Mouse (Mus musculus) cerebellum, adult 2 months (tissue): ENCODE measurements around the gene Hdac9. TPM values are rescaled to one million over a fixed set of nuclear protein-coding genes. Genes with fewer than 3 reads are reported as not detected.
A peak's percentile ranks its signal among the peaks of the same experiment; 100 is the strongest.

Source experiments
- DNase-seq, 2 experiments: peaks; one replicate each; pipeline ENCODE4 v3.0.0; 2021
- H3K27ac ChIP-seq: fragments of 200-500 bp; 2 replicates; pipeline ENCODE4 v1.5.1; 2012; ENCODE audit warnings: low read length, control low read depth, inconsistent platforms; ENCODE audit not compliant: insufficient read depth
- H3K27me3 ChIP-seq: fragments of 200-500 bp; 2 replicates; pipeline ENCODE4 v1.6.1; 2012; ENCODE audit warnings: inconsistent platforms, mild to moderate bottlenecking, low read length, moderate library complexity; ENCODE audit not compliant: control insufficient read depth, insufficient read depth
- H3K4me1 ChIP-seq: fragments of 200-500 bp; 2 replicates; pipeline ENCODE4 v1.6.1; 2011; ENCODE audit warnings: low read length; ENCODE audit not compliant: control insufficient read depth, insufficient read depth
- H3K4me3 ChIP-seq: fragments of 200-500 bp; replicated peaks from 2 replicates; pipeline ENCODE3; 2011; ENCODE audit warnings: mild to moderate bottlenecking, low read depth, low read length, control low read depth; ENCODE audit not compliant: insufficient read depth
- CTCF ChIP-seq: fragments of 200-500 bp; IDR thresholded peaks from 2 replicates; pipeline ENCODE4 v1.5.1; 2011; ENCODE audit warnings: low read depth, mild to moderate bottlenecking, control low read depth, low read length, moderate library complexity, borderline replicate concordance; ENCODE audit not compliant: insufficient read depth
- POLR2A ChIP-seq: fragments of 200-500 bp; IDR thresholded peaks from 2 replicates; pipeline ENCODE4 v1.6.1; 2011; ENCODE audit warnings: low read length, control low read depth, borderline replicate concordance; ENCODE audit not compliant: insufficient read depth
- WGBS: fragments of 180-500 bp; shearing (Covaris S2); methylation state at CpG from one replicate; pipeline ENCODE4 v1.1.7; 2018; 5-methylcytosine and 5-hydroxymethylcytosine counted together
- polyA plus RNA-seq: library from polyadenylated mRNA; depleted of rRNA; stranded (reverse); fragments of >200 nt; gene quantifications from 2 replicates; pipeline ENCODE4 v1.2.3, GENCODE M21; 2012; rRNA removed

The Hdac9 gene
- polyA plus RNA-seq, result 9.3 and 10.3 TPM in 2 replicates

- H3K27ac ChIP-seq, result no peak within 1 kb of the TSS
- no peak for DNase-seq
- H3K4me1 ChIP-seq, result no peaks in the 10 kb centered on the region
- H3K27me3 ChIP-seq, result no peaks in the 10 kb centered on the region
- 38% methylated on average over 1 of the region's 1 CpGs for WGBS
- no peak within 1 kb of the TSS for H3K4me3 ChIP-seq
- TF ChIP-seq POLR2A (no peak), CTCF (no peak)
Measured at GRCm38 (mm10) chr12:34916995-34917394, at the start of gene Hdac9. Hdac9 (minus strand) TSS chr12:34917095.

- no peak overlapping the region for H3K4me3 ChIP-seq
- WGBS, result 84% methylated on average over 6 of the region's 6 CpGs
Measured at GRCm38 (mm10) chr12:34949066-34949706, 32.3 kb upstream of the Hdac9 start.

GRCm38 (mm10) chr12:34937918-34938317 lies 21.0 kb upstream of the Hdac9 start:
- no peak overlapping the region for H3K27ac ChIP-seq
- TF ChIP-seq CTCF (no peak), POLR2A (no peak)
- no peaks in the 10 kb centered on the region for H3K27me3 ChIP-seq
- no peak overlapping the region for H3K4me3 ChIP-seq
- no peaks in the 10 kb centered on the region for H3K4me1 ChIP-seq
- 97% methylated on average over 1 of the region's 1 CpGs for WGBS
- no peak for DNase-seq

More at GRCm38 (mm10) chr12:34949066-34949706, 32.3 kb upstream of the Hdac9 start:
- DNase-seq, result no peak
- no peak overlapping the region for H3K27ac ChIP-seq
- no peak for TF ChIP-seq CTCF
- TF ChIP-seq POLR2A, result no peak
- no peaks in the 10 kb centered on the region for H3K27me3 ChIP-seq
- no peaks in the 10 kb centered on the region for H3K4me1 ChIP-seq

- TF ChIP-seq POLR2A (no peak), CTCF (no peak)
- Histone ChIP-seq H3K4me1 (no peaks in the 10 kb centered on the region), H3K27ac (no peak overlapping the region), H3K27me3 (no peaks in the 10 kb centered on the region), H3K4me3 (no peak overlapping the region)
- WGBS, result 46% methylated on average over 2 of the region's 2 CpGs
- DNase-seq, result no peak
Measured at GRCm38 (mm10) chr12:34908008-34908407, 8.9 kb downstream of the Hdac9 start.

GRCm38 (mm10) chr12:34907506-34907850 lies 9.4 kb downstream of the Hdac9 start:
- peak overlapping the region; percentile 89 for H3K4me3 ChIP-seq
- 2% methylated on average over 10 of the region's 10 CpGs for WGBS
- peak in 1 of 2 experiments; percentile 66 for DNase-seq

GRCm38 (mm10) chr12:34906704-34907505 lies 10.0 kb downstream of the Hdac9 start:
- WGBS, result 1% methylated on average over 105 of the region's 107 CpGs
- H3K27me3 ChIP-seq, result no peaks in the 10 kb centered on the region
- H3K4me3 ChIP-seq, result peak overlapping the region; percentile 89
- H3K27ac ChIP-seq, result peak overlapping the region; percentile 73; the same call in 1 of the 2 replicates
- DNase-seq, result peak; percentile 71 to 78
- 0 out of 2 replicates have a peak, but pooled peaks have one; percentile 24 for TF ChIP-seq POLR2A
- TF ChIP-seq CTCF, result no peak
- H3K4me1 ChIP-seq, result no peaks in the 10 kb centered on the region

More at GRCm38 (mm10) chr12:34907506-34907850, 9.4 kb downstream of the Hdac9 start:
- no peak for TF ChIP-seq POLR2A
- TF ChIP-seq CTCF, result no peak; the same call in 1 of the 2 replicates
- no peaks in the 10 kb centered on the region for H3K27me3 ChIP-seq
- H3K27ac ChIP-seq, result peak overlapping the region; percentile 73; the same call in 1 of the 2 replicates
- no peaks in the 10 kb centered on the region for H3K4me1 ChIP-seq

GRCm38 (mm10) chr12:34906376-34906703 lies 10.6 kb downstream of the Hdac9 start:
- no peak for TF ChIP-seq POLR2A
- TF ChIP-seq CTCF, result no peak
- under 1% methylated on average over 10 of the region's 10 CpGs for WGBS

GRCm38 (mm10) chr12:34900241-34900640 lies 16.7 kb downstream of the Hdac9 start:
- Histone ChIP-seq H3K4me1 (no peaks in the 10 kb centered on the region), H3K4me3 (no peak overlapping the region), H3K27ac (no peak overlapping the region), H3K27me3 (no peaks in the 10 kb centered on the region)
- no peak for TF ChIP-seq POLR2A
- no peak for TF ChIP-seq CTCF
- DNase-seq, result no peak
- WGBS, result 58% methylated on average over 8 of the region's 8 CpGs

More at GRCm38 (mm10) chr12:34906376-34906703, 10.6 kb downstream of the Hdac9 start:
- no peaks in the 10 kb centered on the region for H3K4me1 ChIP-seq
- H3K27ac ChIP-seq, result no peak overlapping the region
- peak overlapping the region; percentile 75 for H3K4me3 ChIP-seq
- H3K27me3 ChIP-seq, result no peaks in the 10 kb centered on the region
- DNase-seq, result peak in 1 of 2 experiments; percentile 71

- 86% methylated on average over 5 of the region's 5 CpGs for WGBS
- Histone ChIP-seq H3K4me1 (no peaks in the 10 kb centered on the region), H3K27me3 (no peaks in the 10 kb centered on the region), H3K27ac (no peak overlapping the region), H3K4me3 (no peak overlapping the region)
- TF ChIP-seq CTCF (no peak), POLR2A (no peak)
- no peak for DNase-seq
Measured at GRCm38 (mm10) chr12:34894867-34895266, 22.0 kb downstream of the Hdac9 start.
